Mouse (Mus musculus) left cerebral cortex, postnatal 4 days (tissue): Measurements from ENCODE around the gene Irf4. TPM values are rescaled to one million over a fixed set of nuclear protein-coding genes. Genes with fewer than 3 reads are reported as not detected.
A peak's percentile ranks its signal among the peaks of the same experiment; 100 is the strongest.

Experiments
- DNase-seq: peaks from one replicate; pipeline ENCODE4 v3.0.0-alpha.2; 2022
- intact Hi-C: fragments of 180-260 bp; cut with DNase I; formaldehyde crosslinking; loops from one replicate; pipeline ENCODE4 v1.15.1; 2025
- total RNA-seq, 2 experiments: library from RNA; stranded (reverse); gene quantifications; 2 replicates each; pipeline ENCODE4 v1.2.3; 2021

The Irf4 gene
- total RNA-seq, 2 experiments from 2014 or later = 0.16 TPM; not detected in 1

DNA sequence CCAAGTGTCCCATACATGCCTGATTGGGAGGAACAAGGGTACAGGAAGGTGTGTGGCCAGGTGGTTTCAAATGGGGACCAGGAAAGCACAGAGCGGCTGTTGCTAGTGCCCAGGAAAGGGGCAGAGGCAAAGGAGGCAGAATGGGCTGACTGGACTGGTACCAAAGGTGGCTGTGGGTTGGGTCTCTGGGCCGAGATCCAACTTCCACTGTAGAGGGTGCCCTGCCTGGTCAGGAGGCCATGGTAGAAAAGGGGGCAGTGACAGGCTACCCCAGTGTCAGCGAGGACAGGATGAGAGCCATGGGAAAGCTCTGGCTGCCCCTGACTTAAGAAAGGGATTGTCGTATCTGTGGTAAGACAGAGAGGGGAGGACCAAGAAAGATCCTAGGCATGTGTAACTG is 44.2 kb downstream of the Irf4 start:
- intact Hi-C loops = no loop called here
- no peak for DNase-seq

DNA sequence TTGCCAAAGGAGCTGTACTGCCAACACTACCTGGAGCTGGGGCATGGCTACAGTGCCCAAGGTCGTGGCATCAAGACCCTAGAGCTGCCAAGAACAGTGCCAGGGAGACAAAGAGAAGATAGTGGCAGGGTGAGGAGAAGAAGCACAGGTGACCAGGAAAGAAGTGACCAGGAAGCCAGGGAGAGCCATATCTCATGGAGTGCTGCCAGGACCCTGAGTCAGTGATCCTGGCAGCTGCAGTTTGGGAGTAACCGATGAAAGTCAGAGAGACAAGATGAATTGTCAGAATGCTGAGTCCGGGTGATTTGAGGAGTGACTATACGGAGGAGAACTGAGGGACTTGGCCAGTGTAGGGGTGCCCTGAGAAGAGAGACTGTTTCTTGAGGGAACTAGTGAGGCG is 44.6 kb downstream of the Irf4 start:
- intact Hi-C loops = no loop called here
- DNase-seq = no peak

DNA sequence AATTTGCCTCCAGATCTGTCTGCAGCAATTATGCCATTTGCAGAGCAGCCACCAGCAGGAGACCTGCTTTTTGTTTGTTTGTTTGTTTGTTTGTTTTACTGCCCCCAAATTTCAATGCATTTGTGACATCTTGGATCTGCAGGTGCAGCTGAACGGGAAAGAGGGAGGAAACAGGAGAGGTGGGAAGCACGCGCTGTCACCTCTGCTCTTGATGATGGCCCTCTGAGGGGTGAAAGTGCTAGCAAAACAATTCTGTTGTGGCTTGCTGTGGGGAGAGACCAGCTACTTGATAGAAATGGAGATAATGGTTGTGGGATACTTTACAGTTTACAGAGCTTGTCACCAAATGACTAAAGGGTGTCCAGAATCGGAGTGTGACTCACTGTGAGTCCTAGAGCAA is 46.9 kb downstream of the Irf4 start:
- intact Hi-C loops = no loop called here
- no peak for DNase-seq

DNA sequence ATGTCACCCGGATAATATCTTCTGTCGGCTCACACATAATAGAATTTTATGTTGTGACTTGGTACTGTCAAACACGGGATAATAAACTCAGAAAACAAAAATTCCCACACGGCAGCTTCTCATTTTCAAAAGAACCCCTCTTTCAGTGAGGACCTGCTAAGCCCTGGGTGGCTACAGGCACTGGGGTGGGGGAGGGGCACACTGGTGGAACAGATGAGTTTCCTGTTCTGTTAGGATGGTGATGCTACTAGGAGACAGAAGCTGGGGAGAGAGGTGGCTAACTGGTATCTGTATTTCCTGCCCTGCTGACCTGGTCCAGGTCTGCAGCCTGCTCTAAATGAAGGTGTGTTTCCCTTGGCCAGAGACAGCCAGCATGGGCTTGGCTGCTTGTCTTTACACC is 52.9 kb downstream of the Irf4 start:
- no peak for DNase-seq
- intact Hi-C loops = no loop called here

DNA sequence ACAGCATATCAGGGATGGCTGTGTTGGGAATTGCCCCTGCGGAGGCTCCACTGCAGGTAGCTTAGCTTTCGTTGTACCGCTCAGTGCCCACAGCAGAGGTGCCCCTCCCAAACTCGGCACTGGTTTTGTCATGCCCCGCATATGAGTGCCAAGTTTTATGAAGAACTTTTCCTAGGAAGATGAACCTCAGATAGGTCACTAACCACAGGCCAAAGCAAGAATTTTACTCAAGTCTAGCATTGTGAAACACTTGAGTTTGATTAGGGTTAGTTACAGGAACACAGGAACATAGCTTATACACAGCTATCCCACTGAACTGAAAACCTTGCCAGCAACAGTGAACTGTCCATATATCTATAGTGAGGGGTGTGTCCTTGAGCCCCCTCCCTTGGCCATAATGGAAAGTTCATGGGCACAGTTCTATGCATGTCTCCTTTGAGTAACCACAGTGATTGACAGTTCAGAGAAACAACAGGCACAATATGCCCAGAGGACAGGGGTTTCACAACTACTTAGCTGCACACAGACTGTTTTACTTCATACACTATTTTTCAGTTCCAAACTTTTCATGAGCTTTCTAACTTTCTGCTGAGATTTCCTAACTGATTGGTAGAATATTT is 53.4 kb downstream of the Irf4 start:
- intact Hi-C loops = no loop called here
- DNase-seq = no peak

DNA sequence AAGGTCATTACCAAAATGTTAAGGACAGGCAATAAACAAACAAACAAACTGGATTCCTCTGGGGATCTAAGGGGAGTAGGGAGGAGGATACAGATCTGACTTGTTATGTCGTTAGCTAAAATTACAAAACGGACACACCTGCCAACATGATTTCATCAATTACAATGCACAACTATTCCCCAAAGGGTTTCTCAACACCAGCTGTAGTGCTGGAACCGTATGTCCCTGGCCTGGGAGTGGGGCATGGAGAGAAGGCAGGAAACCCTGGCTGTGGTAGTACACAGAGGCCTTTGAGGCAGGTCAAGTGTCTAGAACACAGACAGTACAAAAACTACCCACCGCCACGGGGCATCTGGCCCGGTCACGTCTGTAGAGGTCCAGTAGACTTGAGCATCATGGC is 60.2 kb downstream of the Irf4 start:
- peak; percentile 17 for DNase-seq
- intact Hi-C loops = no loop called here

DNA sequence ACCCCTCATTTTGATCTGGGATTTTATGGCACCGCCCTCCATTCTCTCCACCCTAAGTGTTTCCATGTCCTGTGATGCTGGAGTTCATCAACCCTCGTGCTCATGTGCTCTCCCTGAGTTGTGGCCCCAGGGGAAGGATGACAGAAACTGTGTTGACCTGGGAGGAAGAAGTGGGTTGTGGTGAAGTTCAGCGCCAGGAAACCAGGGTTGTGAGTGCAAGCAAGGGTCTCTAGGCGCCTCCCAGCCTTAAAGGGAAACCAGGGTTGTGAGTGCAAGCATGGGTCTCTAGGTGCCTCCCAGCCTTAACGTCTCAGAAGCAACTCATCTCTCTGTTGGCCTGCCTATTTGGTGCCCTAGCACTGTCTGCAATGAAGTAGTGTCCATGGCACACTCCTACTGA is 64.4 kb downstream of the Irf4 start:
- no peak for DNase-seq

DNA sequence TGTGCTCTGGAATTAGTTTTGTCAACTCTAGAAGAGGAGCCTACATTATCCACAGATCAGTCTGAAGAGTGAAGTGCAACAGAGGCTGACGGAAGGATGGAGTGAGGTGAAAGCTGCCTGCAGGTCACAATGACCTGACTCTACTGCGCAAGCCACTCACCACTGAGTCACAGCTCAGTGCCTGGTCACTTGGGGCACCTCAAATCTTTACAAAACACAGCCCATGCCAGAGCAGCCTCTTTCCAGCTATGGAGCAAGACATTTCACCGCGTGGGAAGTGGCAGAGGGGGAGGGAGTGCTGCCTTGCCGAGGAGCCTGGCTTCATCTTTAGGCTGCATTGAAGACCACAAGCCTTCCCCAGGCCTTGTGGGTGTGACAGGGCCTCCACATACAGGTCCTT is 65.2 kb downstream of the Irf4 start:
- intact Hi-C loops = no loop called here
- DNase-seq = no peak

More for the DNA sequence above, 64.4 kb downstream of the Irf4 start:
- intact Hi-C loops = no loop called here

Other genes with a start within 250 kb of the Irf4 start
- gene Uqcrfs1, start 203.9 kb upstream of the Irf4 start, total RNA-seq = 100 to 1,000 TPM; 130 to 135 TPM
- gene Dusp22, start 89.2 kb upstream of the Irf4 start, total RNA-seq = 10 to 100 TPM; 22.8 to 24.8 TPM
- 1 to 10 TPM; 1.0 to 1.2 TPM for gene Hus1b, start 198.5 kb downstream of the Irf4 start, total RNA-seq
- gene Exoc2, start 224.9 kb downstream of the Irf4 start, total RNA-seq = 10 to 100 TPM; 62.9 to 66.2 TPM
- gene Gm5447, start 225.0 kb downstream of the Irf4 start, total RNA-seq = under 1 TPM; 0.20 to 0.28 TPM